Mouse (Mus musculus) brain, embryonic 14.5 days (tissue): ENCODE data around the gene Gm20481.

Experiments
- CTCF ChIP-seq: fragments of 200-500 bp; IDR thresholded peaks from 2 replicates; pipeline ENCODE4 v1.5.1; 2012; ENCODE audit warnings: inconsistent platforms, mild to moderate bottlenecking, moderate library complexity, borderline replicate concordance; ENCODE audit not compliant: insufficient read depth, insufficient read length; ENCODE audit errors: extremely low read depth
- POLR2A ChIP-seq: fragments of 200-500 bp; IDR thresholded peaks from 2 replicates; pipeline ENCODE4 v1.6.1; 2012; ENCODE audit warnings: mild to moderate bottlenecking, inconsistent platforms, borderline replicate concordance; ENCODE audit not compliant: poor library complexity, insufficient read depth, insufficient read length, severe bottlenecking; ENCODE audit errors: extremely low read depth

DNA sequence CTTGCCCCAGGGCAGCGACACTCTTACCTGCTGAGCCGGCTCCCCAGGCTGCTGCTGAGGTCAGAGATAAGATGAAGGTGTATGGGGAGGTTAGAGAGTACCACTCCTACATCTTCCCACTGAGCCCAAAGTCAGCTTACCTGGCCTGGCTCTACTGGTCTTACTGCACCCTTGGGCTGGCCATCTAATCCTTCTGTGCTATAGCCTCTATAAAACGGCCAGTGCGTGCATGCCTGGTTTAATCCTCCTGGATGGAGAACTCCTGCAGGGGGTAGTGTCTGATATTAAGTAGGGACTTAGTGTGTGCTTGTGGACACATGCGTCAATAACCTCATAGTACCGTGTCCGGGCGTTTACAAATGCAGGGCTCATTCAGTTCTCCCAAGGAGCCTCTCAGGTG, 50.8 kb downstream of the Gm20481 start:
- TF ChIP-seq POLR2A (no peak), CTCF (no peak)
